Mouse (Mus musculus): Measurements from ENCODE around the gene Avl9.

Gene Avl9

GRCm38 (mm10) chr6:56714574-56715269 lies at the start of gene Avl9:
Gene Avl9, plus strand, starts transcription at chr6:56714899.
- peak; percentile 99 for ATAC-seq (ENCODE audit: low TSS enrichment)

- peak; percentile 91 for ATAC-seq (ENCODE audit: low TSS enrichment)
Observed at GRCm38 (mm10) chr6:56688238-56688637, 26.5 kb upstream of the Avl9 start.

- peak; percentile 92 for ATAC-seq (ENCODE audit: low TSS enrichment)
Observed at GRCm38 (mm10) chr6:56691205-56691604, 23.5 kb upstream of the Avl9 start.

GRCm38 (mm10) chr6:56692445-56692844 lies 22.3 kb upstream of the Avl9 start:
- ATAC-seq (ENCODE audit: low TSS enrichment) = no peak

- peak; percentile 100 for ATAC-seq (ENCODE audit: low TSS enrichment)
Observed at GRCm38 (mm10) chr6:56703931-56704900, 10.5 kb upstream of the Avl9 start, which contains the start of gene Lsm5. Gene Lsm5, minus strand, starts transcription at chr6:56704710.

- no peak for ATAC-seq (ENCODE audit: low TSS enrichment)
Observed at GRCm38 (mm10) chr6:56714186-56714573, 519 bp upstream of the Avl9 start.

- peak; percentile 64 for ATAC-seq (ENCODE audit: low TSS enrichment)
Observed at GRCm38 (mm10) chr6:56715270-56715666, 569 bp downstream of the Avl9 start.

- ATAC-seq (ENCODE audit: low TSS enrichment) = no peak
Observed at GRCm38 (mm10) chr6:56719071-56719470, 4.4 kb downstream of the Avl9 start.

- ATAC-seq (ENCODE audit: low TSS enrichment) = 0 out of 2 replicates have a peak, but pooled peaks have one; percentile 51
Observed at GRCm38 (mm10) chr6:56720877-56721276, 6.2 kb downstream of the Avl9 start.

- peak; percentile 92 for ATAC-seq (ENCODE audit: low TSS enrichment)
Observed at GRCm38 (mm10) chr6:56732545-56732944, 17.8 kb downstream of the Avl9 start.

- no peak for ATAC-seq (ENCODE audit: low TSS enrichment)
Observed at GRCm38 (mm10) chr6:56745950-56746543, 31.3 kb downstream of the Avl9 start.

- no peak for ATAC-seq (ENCODE audit: low TSS enrichment)
Observed at GRCm38 (mm10) chr6:56753719-56754118, 39.0 kb downstream of the Avl9 start.

GRCm38 (mm10) chr6:56756117-56756516 lies 41.4 kb downstream of the Avl9 start:
- ATAC-seq (ENCODE audit: low TSS enrichment) = no peak

- no peak for ATAC-seq (ENCODE audit: low TSS enrichment)
Observed at GRCm38 (mm10) chr6:56759324-56759723, 44.6 kb downstream of the Avl9 start.

GRCm38 (mm10) chr6:56765265-56765664 lies 50.6 kb downstream of the Avl9 start:
- no peak for ATAC-seq (ENCODE audit: low TSS enrichment)

GRCm38 (mm10) chr6:56765696-56766095 lies 51.0 kb downstream of the Avl9 start:
- ATAC-seq (ENCODE audit: low TSS enrichment) = no peak

GRCm38 (mm10) chr6:56775816-56776215 lies 61.1 kb downstream of the Avl9 start:
- ATAC-seq (ENCODE audit: low TSS enrichment) = no peak

- no peak for ATAC-seq (ENCODE audit: low TSS enrichment)
Observed at GRCm38 (mm10) chr6:56779636-56780035, 64.9 kb downstream of the Avl9 start.

- no peak for ATAC-seq (ENCODE audit: low TSS enrichment)
Observed at GRCm38 (mm10) chr6:56783561-56784272, 69.0 kb downstream of the Avl9 start.

- ATAC-seq (ENCODE audit: low TSS enrichment) = peak; percentile 48
Observed at GRCm38 (mm10) chr6:56785068-56785467, 70.4 kb downstream of the Avl9 start.

- ATAC-seq (ENCODE audit: low TSS enrichment) = no peak
Observed at GRCm38 (mm10) chr6:56787668-56788067, 73.0 kb downstream of the Avl9 start.

- no peak for ATAC-seq (ENCODE audit: low TSS enrichment)
Observed at GRCm38 (mm10) chr6:56789336-56789735, 74.6 kb downstream of the Avl9 start.

All from frontal cortex, adult (tissue).